Mouse (Mus musculus) cerebellum, postnatal 14 days (tissue): ENCODE measurements at regions not wholly inside any gene's neighbourhood (a gene's known extent, or its start where the extent isn't known, plus 50 kb on each side); places are given as distances from the start of the nearest gene placed in this dataset.

Source experiments
- DNase-seq, 2 experiments: peaks; one replicate each; pipeline ENCODE4 v3.0.0; 2021; ENCODE audit warnings: mixed read lengths in 2 of 2

DNA sequence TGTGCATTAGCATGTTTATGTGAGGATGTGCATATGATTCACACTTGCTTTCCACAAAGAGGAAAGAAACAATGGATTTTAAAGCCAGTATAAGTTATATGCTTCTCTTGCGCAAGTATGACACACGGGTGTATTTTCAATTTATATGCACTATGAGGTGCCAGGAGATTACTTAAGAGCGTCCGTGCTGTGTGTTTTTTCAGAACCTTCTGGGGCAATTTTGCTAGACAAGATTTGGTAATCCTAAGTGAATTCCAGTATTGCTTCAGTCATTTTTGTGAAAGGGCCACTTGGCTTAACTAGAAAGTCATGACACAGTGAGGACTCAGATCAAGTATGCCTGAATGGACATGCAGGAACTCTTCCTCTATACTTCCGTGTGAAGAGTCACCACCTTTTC lies 511.5 kb downstream of the Fgf9 start:
- DNase-seq = no peak

DNA sequence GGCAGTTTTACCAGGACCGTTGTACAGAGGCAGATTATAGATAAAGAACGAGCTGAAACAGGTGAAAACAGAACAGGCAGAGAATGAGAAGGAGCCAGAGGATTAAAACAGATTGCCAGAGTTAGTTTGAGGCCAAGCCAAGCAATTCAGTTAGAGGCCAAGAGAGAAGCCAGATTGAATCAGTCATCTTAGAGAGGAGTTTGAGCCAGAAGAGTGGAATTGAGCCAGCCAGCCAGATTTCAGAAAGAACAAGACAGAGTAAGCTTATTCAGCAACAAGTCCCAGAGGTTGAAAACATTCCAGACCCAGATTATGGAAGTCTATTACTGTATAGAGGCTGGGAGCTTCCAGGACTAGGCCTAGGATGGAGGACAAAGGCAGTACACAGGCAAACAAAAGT lies 499.7 kb downstream of the Fgf9 start:
- no peak for DNase-seq

DNA sequence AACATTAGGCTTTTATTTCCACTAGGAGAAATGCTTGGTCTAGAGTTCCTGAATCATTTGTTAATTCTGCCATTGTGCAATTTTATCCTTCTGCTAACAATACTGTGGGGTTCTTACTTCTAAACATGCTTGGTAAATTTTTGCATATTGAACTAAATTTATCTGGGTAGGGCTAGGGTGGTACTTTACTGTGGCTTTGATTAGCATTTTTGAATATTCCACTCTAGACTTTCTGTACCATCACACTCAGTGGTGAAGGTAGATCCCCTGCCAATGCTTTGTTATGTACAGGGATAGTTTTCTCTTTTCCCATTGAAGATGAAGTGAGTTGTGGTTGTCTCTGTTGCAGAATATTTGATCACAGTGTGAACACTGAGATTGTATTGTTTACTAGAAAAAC lies 497.1 kb downstream of the Fgf9 start:
- DNase-seq = no peak

DNA sequence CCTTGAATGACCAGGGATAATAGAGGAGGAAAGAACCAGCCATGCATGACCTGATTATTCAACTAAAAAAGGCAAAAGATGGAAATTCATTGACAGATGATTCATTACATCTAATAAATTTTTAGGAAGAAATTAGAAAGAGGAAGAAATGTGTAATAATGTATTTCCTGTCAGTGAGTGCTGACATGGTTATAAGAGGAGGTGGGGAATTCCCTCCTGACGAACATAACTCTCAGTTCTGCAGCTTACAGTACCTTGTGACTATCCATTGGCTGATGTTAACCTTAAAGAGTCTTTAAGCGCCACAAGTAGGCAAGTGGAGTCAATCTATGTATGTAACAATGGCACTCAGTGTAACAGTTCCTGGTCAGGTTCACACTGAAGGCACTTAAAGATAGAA lies 492.7 kb downstream of the Fgf9 start:
- no peak for DNase-seq

DNA sequence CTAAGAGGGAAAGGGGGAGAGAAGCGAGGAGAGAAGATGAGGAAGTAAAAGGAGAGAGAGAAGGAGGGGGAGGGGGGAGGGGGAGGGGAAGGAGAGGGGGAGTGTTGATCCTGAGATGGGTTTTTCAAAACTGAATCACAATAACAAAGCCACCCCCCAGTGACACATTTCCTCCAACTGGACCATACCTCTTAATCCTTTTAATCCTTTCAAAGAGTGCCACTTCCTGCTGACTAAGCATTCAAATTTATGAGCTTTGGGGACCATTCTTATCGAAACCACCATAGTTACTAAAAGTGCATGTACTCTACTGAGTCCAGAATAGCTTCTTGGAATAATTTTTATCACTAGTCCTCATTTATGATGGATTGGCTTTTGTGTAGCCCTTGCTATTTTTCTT lies 480.4 kb downstream of the Fgf9 start:
- DNase-seq = no peak

DNA sequence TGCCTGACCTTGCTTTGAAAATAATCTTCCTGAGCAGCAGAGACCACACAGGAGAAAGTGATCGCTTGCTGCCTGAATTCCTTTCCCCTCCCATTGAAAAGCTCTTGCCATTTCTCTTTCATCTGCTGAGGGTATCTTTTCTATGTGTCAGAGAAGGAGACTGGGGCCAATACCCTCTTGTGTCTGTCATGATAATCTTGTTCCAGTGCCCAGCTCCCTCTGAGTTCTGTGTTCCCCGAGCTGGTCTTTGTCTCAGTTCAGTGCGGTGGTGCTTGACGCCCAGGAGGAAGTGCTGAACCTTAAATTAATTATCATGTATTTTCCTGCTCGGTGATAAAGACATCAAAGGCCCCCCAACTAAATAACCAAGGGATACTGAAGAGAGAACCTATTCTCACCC lies 475.4 kb downstream of the Fgf9 start:
- no peak for DNase-seq

DNA sequence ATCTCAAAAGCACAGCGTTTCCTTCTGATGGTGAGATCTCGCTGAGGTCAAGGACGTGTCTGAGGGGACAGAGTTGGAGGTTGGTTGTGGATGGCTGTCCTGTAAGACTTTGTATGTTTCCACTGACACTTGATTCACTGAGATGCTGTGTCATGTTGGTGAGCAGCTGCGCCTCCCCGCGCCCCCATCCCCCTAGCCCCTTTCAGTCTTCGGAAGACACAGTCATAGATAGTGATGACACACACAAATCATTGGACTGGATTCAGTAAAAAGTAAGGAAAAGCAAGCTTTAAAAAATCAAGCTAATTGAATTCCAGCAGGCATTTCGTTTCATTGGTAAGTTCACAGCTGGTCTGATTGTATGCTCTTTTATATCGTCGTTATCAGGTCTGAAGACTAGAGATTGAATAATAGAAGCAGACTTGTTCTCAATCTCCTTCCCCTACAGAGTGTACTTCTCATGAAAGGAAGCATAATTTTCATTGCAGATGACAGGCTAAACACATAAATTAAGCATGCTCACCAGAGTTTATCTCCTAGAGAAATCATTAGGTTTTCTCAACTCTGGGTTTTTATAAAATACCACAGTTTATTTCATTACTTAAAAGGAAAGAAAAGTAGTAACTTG lies 472.9 kb downstream of the Fgf9 start:
- no peak for DNase-seq

DNA sequence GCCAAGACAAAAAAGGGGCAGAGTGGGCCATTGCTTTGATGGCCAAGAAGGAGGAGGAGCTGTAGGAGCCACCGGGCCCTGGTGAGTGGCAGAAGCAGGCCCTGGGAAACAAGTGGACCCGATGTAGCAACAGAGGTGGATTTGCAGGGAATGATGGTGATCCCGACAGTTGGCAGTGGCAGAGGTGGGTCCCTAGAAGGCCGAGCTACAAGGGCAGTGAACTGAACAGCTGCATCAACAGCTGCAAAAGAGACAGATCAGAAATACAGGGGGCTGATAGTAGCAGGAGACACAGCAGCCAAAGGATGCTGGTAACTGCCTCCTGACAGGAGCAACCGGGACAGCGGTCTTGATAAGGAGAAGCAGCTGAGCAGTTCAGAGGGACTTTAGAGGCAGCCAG lies 467.8 kb downstream of the Fgf9 start:
- DNase-seq = no peak

DNA sequence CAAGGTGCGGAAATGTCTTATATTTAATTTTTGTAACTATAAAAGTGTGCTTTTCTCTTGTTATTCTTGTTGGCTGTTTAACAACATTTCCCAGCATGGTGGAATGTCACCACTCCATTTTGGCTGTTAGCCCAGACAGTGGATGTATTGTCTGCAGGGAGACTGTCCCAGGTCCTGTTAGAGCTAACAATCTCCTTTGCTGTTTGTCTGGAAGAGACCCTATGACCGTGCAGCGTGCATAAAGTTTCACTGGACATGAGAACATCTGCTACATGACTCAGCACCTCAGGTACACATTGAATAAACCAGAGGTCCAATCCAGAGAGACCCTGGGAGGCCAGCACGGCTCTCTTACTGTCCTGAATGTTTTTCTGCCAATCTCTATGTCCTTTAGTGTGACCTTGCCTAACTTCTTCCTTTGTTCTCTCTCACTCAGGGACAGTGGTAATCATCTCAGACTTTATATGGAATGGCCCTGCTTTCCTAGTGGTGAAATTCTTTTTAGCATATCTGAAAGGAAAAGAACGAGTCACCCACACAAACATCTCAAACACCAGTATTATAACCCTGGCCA lies 450.7 kb downstream of the Fgf9 start:
- DNase-seq = peak; percentile 25 to 41

DNA sequence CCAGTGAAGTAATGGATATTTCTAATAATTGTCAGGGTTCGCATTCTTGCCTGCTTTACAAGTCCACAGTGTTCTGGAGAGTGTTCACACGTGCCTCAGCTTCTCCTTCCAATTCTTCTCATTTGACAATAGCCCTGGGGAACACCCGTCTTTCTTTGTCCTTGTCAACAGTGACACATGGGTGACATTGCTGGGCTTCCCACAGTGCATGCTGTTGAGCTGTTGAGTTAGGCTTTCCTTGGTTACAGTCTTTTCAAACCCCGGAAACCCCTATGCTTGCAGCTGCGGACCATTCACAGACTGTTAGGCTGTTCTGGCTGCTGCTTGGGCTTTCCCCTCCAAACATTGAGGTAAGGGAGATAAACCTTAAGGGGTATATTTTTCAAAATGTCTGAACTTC lies 450.0 kb downstream of the Fgf9 start:
- DNase-seq = no peak

DNA sequence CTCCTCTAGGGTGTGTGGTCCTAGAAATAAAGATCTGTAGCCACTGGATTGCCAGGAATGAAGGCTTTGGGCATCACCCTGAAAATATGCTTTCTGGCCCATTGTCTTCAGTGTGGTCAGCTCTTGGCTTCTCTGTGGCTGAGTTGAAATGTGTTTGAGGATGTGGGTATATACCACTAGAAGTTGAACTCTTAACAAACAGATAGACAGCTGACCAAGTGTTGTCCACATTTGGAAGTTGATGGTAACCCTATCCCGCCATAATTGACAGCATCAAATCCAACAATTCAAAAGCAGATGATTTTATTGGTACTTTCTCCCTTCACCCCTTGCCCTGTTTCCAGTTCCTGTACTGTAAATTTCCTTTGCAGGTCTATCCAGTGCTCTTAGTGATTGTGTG lies 448.7 kb downstream of the Fgf9 start:
- no peak for DNase-seq

DNA sequence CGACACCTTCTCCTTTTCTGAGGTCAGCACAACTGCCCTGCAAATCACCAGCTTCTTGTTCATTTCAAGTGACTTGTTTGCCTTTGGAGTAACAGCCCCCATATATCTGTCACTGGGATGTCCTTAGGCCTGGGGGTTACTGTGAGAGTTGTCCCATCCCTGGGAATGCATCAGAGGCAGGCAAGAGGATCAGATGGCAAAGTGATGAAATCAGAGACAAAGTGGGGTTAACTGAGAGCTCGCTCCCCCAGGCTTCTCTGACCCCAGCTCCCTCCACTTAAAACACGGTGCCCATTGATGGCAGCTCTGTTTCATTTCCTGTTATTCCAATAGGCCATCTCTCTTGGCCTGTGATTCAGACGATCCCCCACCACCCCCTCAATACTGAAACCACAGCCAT lies 446.2 kb downstream of the Fgf9 start:
- DNase-seq = no peak

DNA sequence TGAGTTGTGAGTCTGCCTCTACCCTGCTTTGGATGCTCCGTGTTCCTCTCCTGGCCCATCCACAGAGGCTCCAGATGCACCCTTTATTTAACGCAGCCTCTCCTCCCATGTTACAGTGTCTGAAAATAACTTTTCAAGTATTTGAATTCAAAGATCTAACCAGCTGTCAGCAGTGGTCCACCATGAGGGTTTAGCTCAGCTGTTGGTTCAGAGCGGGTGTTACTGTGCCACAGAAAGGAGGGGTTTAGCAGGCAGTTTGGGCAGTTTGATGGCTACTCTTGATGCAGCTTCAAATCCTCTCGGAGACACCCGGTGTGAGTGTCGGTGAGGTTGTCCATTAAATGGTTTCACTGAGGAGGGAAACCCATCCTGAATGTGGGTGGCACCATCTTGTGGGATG lies 441.8 kb downstream of the Fgf9 start:
- DNase-seq = no peak

DNA sequence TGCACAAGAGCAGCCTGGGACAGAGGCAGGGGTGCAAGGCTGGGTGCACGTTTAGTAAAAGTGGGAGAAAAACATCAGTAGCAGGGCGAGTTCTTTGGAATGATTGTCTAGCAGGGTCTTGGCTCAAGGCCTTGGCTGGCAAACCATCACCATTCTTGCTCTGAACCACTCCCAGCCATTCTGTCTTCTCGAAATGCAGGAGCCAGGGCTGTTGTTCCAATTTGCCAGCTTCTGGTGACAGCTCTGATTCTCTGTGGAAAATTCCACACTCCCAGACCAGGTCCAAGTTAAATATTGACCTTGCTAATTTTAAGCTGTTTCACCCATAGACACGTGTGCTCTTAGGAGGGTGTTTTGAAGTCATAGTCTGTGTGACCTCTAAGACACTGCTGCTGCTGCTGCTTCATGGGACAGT lies 441.2 kb downstream of the Fgf9 start:
- DNase-seq = peak; percentile 41 to 53

DNA sequence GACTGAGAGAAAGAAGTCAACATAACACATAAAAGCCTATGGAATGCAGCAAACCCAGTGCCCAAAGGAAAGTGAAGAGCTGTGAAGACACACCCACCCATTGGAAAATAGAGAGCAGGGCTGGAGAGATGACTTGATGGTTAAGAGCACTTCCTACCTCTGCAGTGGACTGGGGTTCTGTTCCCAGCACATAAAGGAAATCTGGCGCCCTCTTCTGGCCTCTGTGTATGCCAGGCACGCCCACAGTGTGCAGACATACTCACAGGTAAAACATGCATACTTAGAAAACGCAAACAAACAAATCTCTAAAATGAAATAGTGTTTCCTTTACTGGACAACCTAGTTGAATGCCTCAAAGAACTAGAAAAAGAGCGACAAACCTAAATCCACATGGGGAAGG lies 440.4 kb downstream of the Fgf9 start:
- no peak for DNase-seq

DNA sequence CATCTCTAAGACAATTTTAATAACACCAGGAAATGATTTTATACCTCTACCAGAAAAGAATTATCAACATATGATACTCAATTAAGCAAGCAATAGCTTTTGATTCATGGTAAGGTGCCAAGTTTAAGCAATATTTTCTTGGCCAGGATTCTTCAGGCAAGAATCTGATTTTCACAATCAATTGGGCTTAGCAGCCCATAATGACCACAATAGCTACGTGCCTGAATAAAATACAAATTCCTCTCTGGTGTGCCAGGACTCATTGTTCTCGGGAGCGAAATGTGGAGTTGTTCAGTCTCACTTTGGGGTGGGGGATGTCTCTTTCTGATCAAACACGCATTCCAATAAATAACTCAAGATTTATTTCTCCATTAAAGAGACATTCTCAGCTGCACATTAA lies 438.8 kb downstream of the Fgf9 start:
- no peak for DNase-seq

DNA sequence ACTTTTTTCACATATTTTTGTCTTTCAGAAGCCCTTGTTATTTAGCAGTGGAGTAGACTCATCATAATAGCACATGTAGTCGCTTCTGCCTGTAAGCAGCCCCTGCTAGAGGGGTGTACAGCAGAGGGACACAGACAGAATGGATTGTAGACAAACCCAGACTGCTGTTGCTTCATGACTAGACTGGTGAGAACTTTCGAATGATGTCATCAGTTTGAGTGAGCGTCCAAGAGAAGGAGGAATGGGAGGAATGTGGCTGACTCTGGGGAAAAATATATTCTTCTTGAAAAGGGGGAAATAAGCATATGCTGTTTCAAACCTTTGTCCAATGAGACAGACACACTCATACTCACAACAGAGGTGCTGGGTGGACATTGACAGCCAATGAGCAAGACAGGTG lies 436.1 kb downstream of the Fgf9 start:
- DNase-seq = no peak

DNA sequence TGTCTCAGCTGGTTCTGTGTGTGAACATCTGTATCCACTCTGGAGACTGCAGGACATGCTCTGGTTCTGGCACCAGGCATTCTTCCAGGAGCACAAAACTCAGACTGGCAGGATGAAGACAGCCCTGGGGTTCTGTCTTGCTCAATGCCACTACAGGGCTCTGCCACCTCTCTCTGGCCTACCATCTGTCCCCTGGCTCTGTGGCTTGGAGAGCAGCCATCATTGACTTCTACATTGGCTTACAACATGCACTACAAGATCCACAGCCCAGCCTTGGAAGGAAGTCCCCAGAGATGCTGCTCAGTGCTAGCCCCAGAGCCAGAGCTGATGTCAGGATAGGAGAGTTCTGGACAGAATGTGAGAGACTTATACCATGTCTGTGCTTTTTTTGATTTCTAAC lies 435.5 kb downstream of the Fgf9 start:
- DNase-seq = peak; percentile 78 to 88

DNA sequence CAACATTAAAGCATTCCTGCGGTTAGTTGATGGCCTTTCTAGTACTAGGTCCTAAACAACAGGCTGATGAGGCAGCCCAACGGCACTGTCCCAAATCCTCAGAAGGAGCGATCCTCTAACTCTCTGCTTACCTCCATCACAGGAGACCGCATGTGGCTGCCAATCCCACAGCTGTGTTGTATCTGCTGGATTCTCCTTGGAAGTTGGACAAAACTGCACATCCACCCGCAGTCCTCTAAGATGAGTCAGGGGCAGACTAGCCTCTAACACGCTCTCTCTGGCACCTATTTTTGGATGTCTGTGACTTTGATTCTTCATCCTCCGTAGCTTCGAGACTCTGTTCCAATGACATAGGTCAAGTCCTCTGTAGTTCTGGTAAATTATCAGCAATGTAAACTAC lies 432.5 kb downstream of the Fgf9 start:
- DNase-seq = no peak

DNA sequence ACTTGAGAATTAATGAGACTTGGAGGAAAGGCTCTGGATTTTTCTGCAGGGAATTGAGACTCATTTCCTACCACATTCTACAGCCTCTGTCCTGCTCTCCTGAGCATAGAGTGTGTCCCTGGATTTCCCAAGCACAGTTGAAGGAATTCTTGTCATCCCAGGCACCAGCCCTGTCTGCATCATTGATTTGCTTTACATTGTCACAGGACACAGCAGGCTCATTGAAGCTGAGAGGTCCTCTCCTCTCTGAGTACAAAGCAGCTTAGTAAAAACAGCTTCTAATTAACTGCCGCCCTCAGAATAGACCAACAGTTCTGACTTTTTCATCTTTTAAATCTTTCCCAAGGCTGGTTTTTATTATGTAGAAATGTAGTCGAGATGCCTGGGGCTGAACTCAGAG lies 429.7 kb downstream of the Fgf9 start:
- DNase-seq = no peak

DNA sequence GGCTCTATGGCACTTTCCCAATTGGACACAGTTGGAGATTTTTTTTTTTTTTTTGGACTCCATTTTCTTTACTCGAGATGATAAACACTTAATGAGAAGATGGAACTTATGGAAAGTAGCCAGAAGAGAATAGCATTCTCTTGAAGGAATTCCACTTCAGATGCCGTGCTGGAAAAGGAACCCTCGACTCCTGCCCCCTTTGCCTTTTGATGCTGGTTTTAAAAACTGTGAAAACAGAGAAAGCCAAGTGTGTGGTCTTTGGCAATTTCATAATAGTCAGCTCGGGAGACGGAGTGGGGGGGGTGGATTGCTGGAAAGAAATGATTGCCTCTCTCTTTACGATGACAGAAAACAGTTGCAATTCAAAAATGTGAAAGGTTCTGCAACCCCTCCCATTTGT lies 429.2 kb downstream of the Fgf9 start:
- DNase-seq = no peak

DNA sequence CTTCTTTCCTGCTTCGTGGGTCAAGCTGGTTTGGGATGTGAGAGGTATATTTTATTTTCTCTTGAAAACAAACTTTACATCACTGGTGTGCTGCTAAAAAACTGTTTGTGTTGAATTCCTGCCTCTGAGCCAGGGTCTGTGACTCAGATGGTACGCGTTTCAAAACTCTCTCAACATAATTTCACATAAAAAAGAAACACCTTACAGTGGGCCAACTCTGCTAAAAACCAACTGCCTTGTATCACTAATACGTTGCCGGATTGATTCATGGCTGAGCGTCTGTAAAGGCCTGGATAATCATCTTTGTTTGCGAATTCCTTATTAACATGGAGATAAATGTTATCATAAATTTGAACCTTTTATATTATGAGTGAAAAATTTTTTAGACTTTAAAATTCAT lies 428.7 kb downstream of the Fgf9 start:
- no peak for DNase-seq

DNA sequence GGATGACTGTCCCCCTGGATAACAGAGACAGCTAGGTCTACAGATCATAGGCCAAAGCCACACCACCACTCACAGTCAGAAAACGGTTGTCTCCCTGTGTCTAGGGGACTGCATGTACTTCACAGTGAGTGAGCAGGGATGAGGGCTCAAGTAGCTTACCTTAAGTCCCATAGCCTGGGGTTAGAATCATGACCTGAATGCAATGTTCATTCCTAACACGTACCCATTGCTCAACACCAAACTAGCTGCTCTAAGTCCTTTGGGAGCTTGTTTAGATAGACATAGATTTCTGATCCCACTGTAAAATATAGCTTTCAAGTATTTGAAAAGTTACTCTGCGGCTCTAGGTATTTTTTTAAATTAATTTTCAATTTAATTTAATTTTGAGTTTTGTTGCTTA lies 426.6 kb downstream of the Fgf9 start:
- DNase-seq = no peak

DNA sequence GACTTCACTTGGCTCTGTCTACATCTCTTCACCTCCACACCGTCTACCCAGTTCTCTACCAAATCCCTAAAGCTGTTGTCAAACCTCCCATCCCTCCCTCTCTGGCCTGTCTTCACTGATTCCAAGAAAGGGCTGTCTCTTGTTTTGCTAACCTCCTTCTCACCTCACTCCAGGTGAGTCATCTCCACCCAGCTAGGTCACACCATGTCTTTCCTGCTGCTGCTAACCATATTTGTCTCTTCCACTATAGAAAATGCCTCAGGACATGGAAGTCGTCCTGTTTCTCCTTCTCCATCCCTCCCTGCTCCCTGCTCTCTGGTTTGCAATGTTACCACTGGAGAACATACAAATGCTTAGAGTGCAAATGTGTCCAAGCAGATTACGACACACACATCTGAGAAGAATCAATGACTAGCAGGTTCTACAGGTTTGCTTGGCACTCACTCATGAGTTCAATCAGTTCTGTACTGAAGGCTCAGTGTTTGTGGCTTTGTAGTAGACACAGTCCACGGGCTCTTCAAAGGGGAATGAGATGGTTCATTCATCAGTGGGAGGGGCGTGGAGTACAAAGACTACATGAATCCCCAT lies 424.1 kb downstream of the Fgf9 start:
- DNase-seq = no peak

DNA sequence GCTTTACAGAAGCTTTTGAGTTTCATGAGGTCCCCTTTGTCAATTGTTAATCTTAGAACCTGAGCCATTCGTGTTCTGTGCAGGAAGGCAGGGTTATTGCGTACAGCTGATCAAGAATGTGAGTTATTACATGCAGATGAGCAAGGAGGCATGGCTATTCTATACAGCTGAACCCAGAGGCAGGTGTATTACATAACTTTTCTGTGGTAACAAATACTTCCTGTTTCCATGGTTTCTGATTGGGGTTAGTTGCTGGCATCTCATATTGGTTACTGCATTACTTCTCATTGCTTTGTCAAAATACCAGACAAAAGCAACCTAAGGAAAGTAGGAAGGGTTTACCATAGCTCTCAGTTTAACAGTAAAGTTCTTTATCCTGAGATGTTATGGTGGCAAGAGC lies 421.8 kb downstream of the Fgf9 start:
- DNase-seq = no peak
